Mouse (Mus musculus) urinary bladder, postnatal 14 days (tissue): ENCODE data around the gene Olfr583.

ENCODE experiments used
- DNase-seq: peaks from one replicate; pipeline ENCODE4 v3.0.0; 2021; ENCODE audit warnings: low spot score

Gene Olfr583

GRCm38 (mm10) chr7:103051000-103051399 is at the start of gene Olfr583:
Gene Olfr583, plus strand, starts transcription at chr7:103051300.
- DNase-seq: no peak

- DNase-seq: no peak
Measured at GRCm38 (mm10) chr7:103037724-103038123, 13.4 kb upstream of the Olfr583 start, which contains the start of gene Olfr582. Gene Olfr582, plus strand, starts transcription at chr7:103038024.

- DNase-seq: no peak
Measured at GRCm38 (mm10) chr7:103081585-103081984, 30.5 kb downstream of the Olfr583 start, which contains the start of gene Olfr584. Gene Olfr584, plus strand, starts transcription at chr7:103081885.

- DNase-seq: no peak
Measured at GRCm38 (mm10) chr7:103097420-103097819, 46.3 kb downstream of the Olfr583 start, which contains the start of gene Olfr585. Gene Olfr585, plus strand, starts transcription at chr7:103097720.
